Mouse (Mus musculus) erythroblast, embryonic 14.5 days (primary cell): Measurements from ENCODE around the gene Tjp1. TPM values are rescaled to one million over a fixed set of nuclear protein-coding genes. Genes with fewer than 3 reads are reported as not detected.

Experiments used
- H3K27me3 ChIP-seq: 2 replicates; pipeline ENCODE4 v1.6.1; 2012; ENCODE audit warnings: inconsistent platforms; ENCODE audit not compliant: control insufficient read depth
- H3K36me3 ChIP-seq: 2 replicates; pipeline ENCODE4 v1.6.1; 2012; ENCODE audit warnings: mild to moderate bottlenecking, inconsistent platforms; ENCODE audit not compliant: control insufficient read depth
- H3K4me1 ChIP-seq: 2 replicates; pipeline ENCODE4 v1.6.1; 2012; ENCODE audit warnings: inconsistent platforms; ENCODE audit not compliant: control insufficient read depth
- H3K4me3 ChIP-seq: replicated peaks from 2 replicates; pipeline ENCODE3; 2012; ENCODE audit warnings: moderate library complexity, mild to moderate bottlenecking, inconsistent platforms
- H3K9me3 ChIP-seq: 2 replicates; pipeline ENCODE4 v1.6.1; 2012; ENCODE audit warnings: low read length, inconsistent platforms, mixed read lengths; ENCODE audit not compliant: control insufficient read depth
- GATA1 ChIP-seq: IDR thresholded peaks from 2 replicates; pipeline ENCODE4 v1.6.1; 2012; ENCODE audit warnings: low read length, inconsistent platforms, mixed read lengths
- TAL1 ChIP-seq: IDR thresholded peaks from 3 replicates; pipeline ENCODE4 v1.6.1; 2012; ENCODE audit warnings: low read length, inconsistent platforms, mixed read lengths
- polyA plus RNA-seq: library from polyadenylated mRNA; stranded (reverse); fragments of >175 nt; gene quantifications from 2 replicates; pipeline ENCODE4 v1.2.3, GENCODE M21; 2012

Gene Tjp1
- polyA plus RNA-seq, 1 experiment: 0.04 TPM

GRCm38 (mm10) chr7:65392986-65393385 lies 134.6 kb downstream of the Tjp1 start:
- H3K36me3 ChIP-seq: no peaks in the 10 kb centered on the region
- TF ChIP-seq TAL1 (no peak), GATA1 (no peak)
- H3K9me3 ChIP-seq: no peaks in the 10 kb centered on the region
- no peaks in the 10 kb centered on the region for H3K4me1 ChIP-seq
- peaks cover 6% of the 10 kb centered on the region for H3K27me3 ChIP-seq
- no peak overlapping the region for H3K4me3 ChIP-seq

DNA sequence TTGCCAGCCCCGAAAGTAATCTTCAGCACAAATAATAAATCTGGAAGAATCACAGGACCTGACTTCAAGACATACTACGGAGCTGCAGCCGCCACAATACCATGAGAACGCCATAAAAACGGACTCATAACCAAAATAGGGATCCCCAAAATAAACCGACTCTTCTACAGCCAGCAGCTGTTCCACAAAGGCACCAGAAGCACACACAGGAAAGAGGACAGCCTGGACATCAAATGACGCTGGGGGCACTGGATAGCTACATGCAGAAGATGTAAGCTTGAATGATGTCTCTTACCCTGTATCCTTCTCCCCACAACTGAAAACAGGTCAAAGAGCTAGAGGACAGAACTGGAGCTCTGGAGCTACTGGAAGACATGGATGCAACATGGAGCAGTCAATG lies 138.0 kb downstream of the Tjp1 start:
- Histone ChIP-seq H3K4me3 (no peak overlapping the region), H3K4me1 (no peaks in the 10 kb centered on the region), H3K36me3 (no peaks in the 10 kb centered on the region), H3K27me3 (peaks cover 6% of the 10 kb centered on the region), H3K9me3 (no peaks in the 10 kb centered on the region)
- TF ChIP-seq TAL1: no peak
- no peak for TF ChIP-seq GATA1

- Histone ChIP-seq H3K9me3 (no peaks in the 10 kb centered on the region), H3K4me3 (no peak overlapping the region), H3K27me3 (no peaks in the 10 kb centered on the region), H3K36me3 (no peaks in the 10 kb centered on the region), H3K4me1 (no peaks in the 10 kb centered on the region)
- TF ChIP-seq GATA1 (no peak), TAL1 (no peak)
Measured at GRCm38 (mm10) chr7:65388243-65389013, 139.2 kb downstream of the Tjp1 start.

- Histone ChIP-seq H3K36me3 (no peaks in the 10 kb centered on the region), H3K27me3 (no peaks in the 10 kb centered on the region), H3K4me3 (no peak overlapping the region), H3K4me1 (no peaks in the 10 kb centered on the region), H3K9me3 (no peaks in the 10 kb centered on the region)
- TF ChIP-seq GATA1 (no peak), TAL1 (no peak)
Measured at GRCm38 (mm10) chr7:65387560-65388175, 139.9 kb downstream of the Tjp1 start.

- Histone ChIP-seq H3K36me3 (no peaks in the 10 kb centered on the region), H3K27me3 (peaks cover 2% of the 10 kb centered on the region; the same call in 1 of the 2 replicates), H3K9me3 (no peaks in the 10 kb centered on the region), H3K4me1 (no peaks in the 10 kb centered on the region), H3K4me3 (no peak overlapping the region)
- TF ChIP-seq GATA1 (no peak), TAL1 (no peak)
Measured at GRCm38 (mm10) chr7:65384775-65385174, 142.8 kb downstream of the Tjp1 start.

GRCm38 (mm10) chr7:65382515-65383283 lies 144.9 kb downstream of the Tjp1 start:
- H3K4me1 ChIP-seq: no peaks in the 10 kb centered on the region
- peaks cover 5% of the 10 kb centered on the region for H3K27me3 ChIP-seq
- TF ChIP-seq TAL1 (no peak), GATA1 (no peak)
- H3K9me3 ChIP-seq: no peaks in the 10 kb centered on the region
- no peak overlapping the region for H3K4me3 ChIP-seq
- no peaks in the 10 kb centered on the region for H3K36me3 ChIP-seq

- TF ChIP-seq TAL1: no peak
- TF ChIP-seq GATA1: no peak
- no peaks in the 10 kb centered on the region for H3K36me3 ChIP-seq
- no peak overlapping the region for H3K4me3 ChIP-seq
- H3K27me3 ChIP-seq: peaks cover 7% of the 10 kb centered on the region
- H3K9me3 ChIP-seq: no peaks in the 10 kb centered on the region
- no peaks in the 10 kb centered on the region for H3K4me1 ChIP-seq
Measured at GRCm38 (mm10) chr7:65381896-65382295, 145.7 kb downstream of the Tjp1 start.

- Histone ChIP-seq H3K9me3 (no peaks in the 10 kb centered on the region), H3K4me1 (no peaks in the 10 kb centered on the region), H3K27me3 (peaks cover 14% of the 10 kb centered on the region), H3K4me3 (no peak overlapping the region), H3K36me3 (no peaks in the 10 kb centered on the region)
- TF ChIP-seq TAL1: no peak
- no peak for TF ChIP-seq GATA1
Measured at GRCm38 (mm10) chr7:65380716-65381115, 146.9 kb downstream of the Tjp1 start.
